Mouse (Mus musculus): ENCODE data around the gene Tex30.

DNA sequence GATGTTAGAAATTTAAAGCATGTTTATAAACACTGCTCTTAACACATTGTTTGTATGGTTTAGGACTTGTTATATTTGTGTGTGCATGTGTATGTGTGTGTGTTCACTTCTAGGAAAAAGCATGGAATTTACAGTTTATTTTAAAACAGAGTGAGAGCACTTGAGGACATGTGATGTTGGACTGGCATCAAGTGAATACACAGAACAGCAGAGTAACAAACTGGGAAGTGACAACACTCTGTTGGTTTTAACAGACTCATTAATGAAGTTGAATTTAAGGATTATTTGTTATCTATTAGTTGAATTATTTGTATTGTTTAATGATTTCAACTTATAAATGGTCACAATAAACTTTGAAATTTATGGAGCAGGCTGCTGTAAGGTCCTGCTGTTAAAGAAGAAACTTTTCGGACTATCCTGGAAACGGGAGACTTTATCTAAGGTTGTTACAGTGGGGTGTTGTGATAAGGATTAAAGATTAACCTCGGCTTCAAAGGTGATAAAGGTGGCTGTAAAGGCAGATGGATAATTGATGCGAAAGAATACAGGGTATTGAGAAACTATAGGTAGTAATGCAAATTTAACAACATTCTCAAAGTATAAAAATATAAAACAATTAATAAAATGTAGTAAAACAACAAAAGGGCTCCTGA is 27.8 kb upstream of the Tex30 start:
- no peak for TF ChIP-seq TCF12 (IDR thresholded peaks at IDR 0.05; ENCODE audit: insufficient read depth, poor library complexity, severe bottlenecking)
- TF ChIP-seq MAX (IDR thresholded peaks at IDR 0.05; ENCODE audit: low read depth), result no peak
- no peak for TF ChIP-seq POLR2A (IDR thresholded peaks at IDR 0.05; ENCODE audit: insufficient read length, low read depth)
- TF ChIP-seq POLR2AphosphoS2 (IDR thresholded peaks at IDR 0.05; ENCODE audit: insufficient read length, low read depth), result no peak
- TF ChIP-seq E2F4 (IDR thresholded peaks at IDR 0.05; ENCODE audit: insufficient read depth), result no peak
- TF ChIP-seq MYOD1 (IDR thresholded peaks at IDR 0.05; ENCODE audit: control insufficient read depth in 1 of 3, insufficient read length in 2 of 3, low read depth in 2 of 3), result no peak
- TF ChIP-seq SRF (IDR thresholded peaks at IDR 0.05; ENCODE audit: control insufficient read depth, insufficient read length, low read depth), result no peak
- TF ChIP-seq REST (IDR thresholded peaks at IDR 0.05; ENCODE audit: insufficient read depth, insufficient read length), result no peak
- TF ChIP-seq CEBPB (IDR thresholded peaks at IDR 0.05; ENCODE audit: insufficient read depth, poor library complexity, severe bottlenecking), result no peak
- TF ChIP-seq TCF3 (IDR thresholded peaks at IDR 0.05; ENCODE audit: insufficient read length, low read depth), result no peak

Data from myocyte (in vitro differentiated cells).